Comparison of ENCODE assay signal across 28 mouse cellular contexts in the genomic region with DNA sequence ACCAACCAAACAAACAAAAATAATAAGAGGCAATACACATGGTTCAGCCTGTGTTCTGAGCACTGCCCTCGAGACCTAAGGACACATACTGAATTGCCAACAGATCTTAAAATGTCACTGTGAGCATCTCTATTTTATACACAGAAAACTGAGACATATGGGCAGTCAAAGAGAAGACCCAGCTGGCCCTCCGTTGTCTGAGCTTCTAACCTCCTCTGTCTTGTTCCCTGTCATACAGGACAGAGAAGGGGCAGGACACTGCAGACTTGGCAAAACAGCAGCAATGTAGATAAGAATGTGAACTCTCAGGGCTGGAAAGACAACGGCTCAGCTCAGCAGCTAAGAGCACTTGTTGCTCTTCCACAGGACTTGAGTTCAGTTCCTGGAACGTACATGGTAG. TPM values are rescaled to one million over a fixed set of nuclear protein-coding genes. Genes with fewer than 3 reads are reported as not detected.
"Had no signal": no experiment of that assay in that cellular context is flagged by ENCODE, and none has a peak within 500 bp of the region (broad histone marks: within the 10 kb centered on the region; RNA-seq: fewer than 3 reads in every experiment).

No protein-coding gene starts in this region.

- H3K36me3 ChIP-seq: heart, embryonic 13.5 days; heart, embryonic 15.5 days; hindbrain, embryonic 10.5 days; hindbrain, embryonic 12.5 days; intestine, embryonic 15.5 days; limb, embryonic 13.5 days; limb, embryonic 15.5 days had no signal

- DNase-seq: gastrocnemius, adult 2 months; gastrocnemius, postnatal 10 days; gastrocnemius, postnatal 36 days; heart, adult 11 months; heart, adult 2 months; heart, postnatal 4 days; kidney, adult 18-20 months; kidney, adult 8-10 months; kidney, postnatal 10 days; kidney, postnatal 25 days; kidney, postnatal 4 days; layer of hippocampus, postnatal 36 days; left cerebral cortex, postnatal 4 days had no signal

- H3K9ac ChIP-seq: heart, embryonic 13.5 days; heart, embryonic 15.5 days; hindbrain, embryonic 12.5 days; hindbrain, embryonic 14.5 days; intestine, embryonic 15.5 days; limb, embryonic 13.5 days; limb, embryonic 15.5 days had no signal

- ATAC-seq: hindbrain, embryonic 16.5 days; inflammation-experienced regulatory T-cells, adult 6 months; intestine, embryonic 15.5 days; intestine, postnatal 0 days had no signal

- H3K27ac ChIP-seq: gastrocnemius, adult 2 months; heart, adult 2 months; heart, embryonic 13.5 days; heart, embryonic 15.5 days; hindbrain, embryonic 10.5 days; hindbrain, embryonic 12.5 days; hindbrain, embryonic 14.5 days; intestine, embryonic 15.5 days; layer of hippocampus, adult 2 months; limb, embryonic 13.5 days; limb, embryonic 15.5 days had no signal

- H3K4me3 ChIP-seq: gastrocnemius, adult 2 months; heart, adult 2 months; heart, embryonic 13.5 days; heart, embryonic 15.5 days; hindbrain, embryonic 10.5 days; hindbrain, embryonic 12.5 days; intestine, embryonic 15.5 days; layer of hippocampus, adult 2 months; limb, embryonic 13.5 days; limb, embryonic 15.5 days had no signal

- H3K9me3 ChIP-seq: heart, embryonic 13.5 days; heart, embryonic 15.5 days; hindbrain, embryonic 10.5 days; intestine, embryonic 15.5 days; limb, embryonic 13.5 days; limb, embryonic 15.5 days had no signal

- H3K4me2 ChIP-seq: heart, embryonic 11.5 days; heart, embryonic 13.5 days; heart, embryonic 15.5 days; hindbrain, embryonic 12.5 days; hindbrain, embryonic 14.5 days; intestine, embryonic 15.5 days; limb, embryonic 13.5 days; limb, embryonic 15.5 days had no signal

RNA-seq across cellular contexts. Expression of gene Pipox, which starts 14.6 kb away (rescaled TPM):
- total RNA-seq: gastrocnemius, adult 2 months; gastrocnemius, postnatal 36 days had no signal

RNA-seq across cellular contexts. Expression of gene Sez6, which starts 22.1 kb away (rescaled TPM):
- polyA plus RNA-seq: heart, postnatal 0 days; kidney, embryonic 14.5 days had no signal
